Mouse (Mus musculus): ENCODE results near the gene Lef1.

Gene Lef1

DNA sequence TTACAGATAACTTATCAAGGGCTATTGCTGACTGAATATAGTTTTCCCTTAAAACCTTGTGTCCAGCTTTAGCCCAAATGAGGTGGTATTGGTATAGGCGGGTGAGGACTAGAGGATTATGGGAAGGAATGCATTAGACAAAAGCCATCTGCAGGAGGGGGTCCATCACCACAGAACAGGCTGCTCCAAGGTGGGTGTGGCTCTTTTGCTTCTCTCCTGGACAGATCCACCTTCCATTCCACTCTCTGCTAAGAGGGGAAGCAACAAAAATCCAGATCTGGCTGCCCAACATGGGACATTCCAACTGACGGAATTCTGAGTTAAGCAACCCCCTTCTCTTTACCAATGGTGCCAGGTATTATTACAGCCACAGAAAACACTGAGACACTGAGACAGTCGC is 148.7 kb downstream of the Lef1 start:
- DNase-seq = no peak

DNA sequence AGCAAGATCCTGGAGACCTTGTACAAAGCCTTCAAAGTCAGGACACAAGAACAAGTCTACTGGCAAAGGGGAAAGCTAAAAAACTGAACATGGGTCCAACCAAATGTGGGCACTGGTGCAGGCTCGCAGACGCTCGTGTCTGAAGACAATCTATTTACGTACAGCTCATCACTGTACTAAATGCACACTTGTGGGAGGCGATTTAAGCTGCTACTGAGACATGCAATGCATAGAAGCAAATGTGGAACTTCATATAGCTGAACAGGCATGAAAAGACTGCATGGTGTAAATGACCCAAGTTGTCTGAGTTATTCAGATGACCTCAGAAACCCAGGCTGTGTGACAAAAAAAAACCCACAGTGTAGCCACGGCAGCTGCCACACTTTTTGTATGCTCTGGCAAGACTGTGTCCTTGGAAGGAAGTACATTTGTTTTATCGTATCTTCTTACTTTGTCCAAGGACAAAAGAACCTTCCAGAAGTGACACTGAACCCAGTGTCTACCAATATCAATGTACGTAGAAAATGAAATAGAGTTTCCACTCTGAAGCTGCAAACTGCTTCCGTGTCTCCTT is 149.2 kb downstream of the Lef1 start:
- no peak for DNase-seq

DNA sequence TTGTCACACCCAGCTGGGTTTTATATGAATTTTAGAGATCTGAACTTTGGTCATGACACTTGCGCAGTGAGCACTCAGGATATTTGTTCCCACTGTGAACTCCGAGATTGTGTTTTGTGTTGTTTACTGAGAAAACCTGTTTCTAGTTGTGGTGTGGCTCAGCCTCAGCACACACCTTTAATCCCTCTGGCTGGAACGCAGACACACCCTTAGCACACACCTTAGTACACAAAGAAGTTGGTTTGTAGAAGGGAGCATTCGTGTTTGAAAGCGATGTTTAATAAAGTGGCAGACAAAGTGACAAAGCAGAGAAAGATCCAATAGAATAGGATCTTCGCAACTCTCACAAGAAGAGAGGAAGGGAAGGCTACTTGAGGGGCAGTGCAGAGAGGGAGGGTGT is 150.1 kb downstream of the Lef1 start:
- DNase-seq = no peak

- DNase-seq = no peak
These were observed 153.7 kb downstream of the Lef1 start for GRCm38 (mm10) chr3:131263766-131264486.

DNA sequence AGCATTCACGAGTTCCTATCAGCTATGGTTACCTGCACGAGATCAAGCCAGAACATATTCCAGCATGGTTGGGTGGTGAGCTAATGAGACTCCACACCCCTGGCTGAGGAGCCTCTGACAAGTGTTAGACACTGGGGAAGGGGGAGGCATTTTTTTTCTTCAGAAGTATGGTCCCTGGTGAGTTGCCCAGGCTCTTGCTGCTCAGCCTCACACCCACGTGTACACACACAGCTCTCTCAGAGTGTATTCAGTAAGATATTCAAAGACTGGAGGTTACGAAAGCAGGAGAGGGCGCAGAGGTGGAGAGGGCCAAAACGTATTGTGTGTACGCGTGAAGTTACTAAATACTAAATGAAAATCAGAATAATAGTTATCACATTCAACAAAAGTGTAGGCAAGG is 155.2 kb downstream of the Lef1 start:
- no peak for DNase-seq

DNA sequence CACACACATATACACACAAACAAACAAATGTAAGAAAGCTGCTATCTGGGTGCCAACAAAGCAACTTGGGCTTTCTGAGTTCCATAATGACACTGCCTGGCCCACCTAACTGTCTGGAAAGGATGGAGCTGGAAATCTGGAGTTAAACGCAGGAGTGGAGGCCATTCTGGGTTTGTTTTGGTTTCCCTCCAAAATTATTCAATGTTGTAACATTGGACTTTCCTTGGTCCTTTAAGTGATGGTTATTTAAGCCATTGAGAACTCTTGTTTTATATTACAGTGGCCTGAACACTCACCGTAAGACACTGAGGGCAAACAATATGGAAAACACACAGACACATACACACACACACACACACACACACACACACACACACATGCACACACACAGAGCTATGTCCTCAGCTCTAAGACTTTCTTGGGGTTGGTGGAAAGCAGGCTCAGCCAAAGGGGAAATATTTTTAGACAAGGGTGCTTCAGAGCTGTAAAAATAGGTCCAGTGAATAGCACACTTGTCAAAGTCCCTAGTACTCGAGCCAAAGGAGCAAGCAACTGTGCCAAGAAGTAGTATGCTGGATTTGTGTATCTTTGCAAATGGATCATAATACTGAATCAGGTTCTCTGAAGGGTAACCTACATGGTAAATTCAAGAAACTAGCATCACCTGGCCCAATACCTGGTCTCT is 156.2 kb downstream of the Lef1 start:
- DNase-seq = no peak

- DNase-seq = no peak
These were observed 160.1 kb downstream of the Lef1 start for GRCm38 (mm10) chr3:131270381-131270780.

DNA sequence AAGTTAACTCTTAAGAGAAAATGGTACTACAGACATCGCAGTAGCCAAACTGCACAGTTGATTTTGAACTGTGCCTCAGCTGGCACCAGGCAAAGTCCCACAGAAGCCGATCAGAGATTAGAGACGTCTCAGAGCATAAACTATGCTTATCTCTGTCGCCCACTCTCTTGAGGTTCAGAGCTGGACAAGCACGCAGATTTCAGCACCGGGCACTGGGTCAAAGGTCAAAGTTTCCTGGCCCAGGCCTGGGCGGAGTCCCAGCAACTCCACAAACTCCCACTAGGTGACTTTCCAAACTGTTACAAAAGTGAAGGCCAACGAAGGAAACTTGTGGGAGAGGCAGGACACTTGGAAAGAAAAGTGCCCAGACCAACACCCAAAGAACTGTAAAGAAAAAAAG is 160.9 kb downstream of the Lef1 start:
- no peak for DNase-seq

GRCm38 (mm10) chr3:131271559-131272373 is 161.5 kb downstream of the Lef1 start, which contains the start of gene Hadh:
Hadh (minus strand) TSS chr3:131272101.
- DNase-seq = peak; percentile 72

DNA sequence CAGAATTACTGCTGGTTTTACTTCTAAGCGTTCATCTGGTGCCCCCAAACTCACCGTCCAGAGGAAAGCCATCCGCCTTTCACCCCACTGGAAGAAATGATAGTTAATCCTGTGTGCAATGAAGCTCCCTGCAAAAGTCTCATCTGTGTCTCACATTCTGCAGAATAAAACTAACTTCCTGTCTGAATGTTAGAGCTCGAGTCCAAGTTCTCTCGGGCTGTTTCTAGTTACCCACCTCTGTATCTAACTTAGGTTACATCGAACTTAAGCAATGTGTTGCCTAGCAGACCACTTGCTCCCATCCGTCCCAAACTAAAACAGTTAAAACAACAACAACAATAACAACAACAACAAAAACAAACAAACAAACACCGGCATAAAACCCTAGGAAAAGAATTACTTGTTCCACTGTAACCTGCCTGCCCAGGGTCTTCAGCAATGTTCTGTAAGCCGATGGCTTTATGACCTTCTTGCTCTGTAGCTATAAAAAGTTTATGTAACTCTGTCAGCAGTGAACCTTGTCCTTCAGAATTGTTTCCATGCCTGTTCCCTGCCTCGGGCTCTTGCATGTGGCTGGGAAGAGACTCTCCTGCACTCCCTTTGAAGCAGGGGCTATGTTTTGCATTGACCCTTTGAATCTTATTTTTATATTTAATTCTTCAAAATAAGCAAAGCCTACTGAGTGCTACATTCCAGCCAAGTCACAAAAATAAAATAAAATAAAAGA is 162.3 kb downstream of the Lef1 start:
- no peak for DNase-seq
